Mouse (Mus musculus): ENCODE data around the gene Maml2. TPM values are rescaled to one million over a fixed set of nuclear protein-coding genes. Genes with fewer than 3 reads are reported as not detected.
A peak's percentile ranks its signal among the peaks of the same experiment; 100 is the strongest.

Gene Maml2
- polyA plus RNA-seq, 1 experiment from 2014 or later, result 10.0 TPM

GRCm38 (mm10) chr9:13474951-13475350 lies 177.2 kb downstream of the Maml2 start:
- Histone ChIP-seq H3K27me3 (ENCODE audit: insufficient read depth, low read length) (no peaks in the 10 kb centered on the region), H3K9ac (ENCODE audit: low read depth, low read length) (no peak overlapping the region), H3K4me2 (ENCODE audit: low read length) (no peak overlapping the region), H3K4me1 (replicated peaks; ENCODE audit: insufficient read depth, low read length) (0 out of 2 replicates have a peak, but pooled peaks cover 6% of the 10 kb centered on the region), H3K27ac (no peak overlapping the region), H3K9me3 (replicated peaks; ENCODE audit: low read length) (no peaks in the 10 kb centered on the region), H3K4me3 (replicated peaks; ENCODE audit: low read depth, low read length) (no peak overlapping the region), H3K36me3 (ENCODE audit: insufficient read depth, low read length) (no peaks in the 10 kb centered on the region)
- no peak for TF ChIP-seq CTCF (IDR thresholded peaks at IDR 0.05; ENCODE audit: low read depth)
- DNase-seq (ENCODE audit: low spot score) (no peak), ATAC-seq (replicated peaks; ENCODE audit: low FRiP score, low read depth) (no peak)
- 85% methylated on average over 5 of the region's 5 CpGs for WGBS

- DNase-seq (ENCODE audit: low spot score) (peak; percentile 39), ATAC-seq (replicated peaks; ENCODE audit: low FRiP score, low read depth) (no peak)
- WGBS, result 13% methylated on average over 4 of the region's 4 CpGs
- H3K4me2 ChIP-seq (ENCODE audit: low read length), result no peak overlapping the region
- H3K36me3 ChIP-seq (ENCODE audit: insufficient read depth, low read length), result no peaks in the 10 kb centered on the region
- no peaks in the 10 kb centered on the region for H3K9me3 ChIP-seq (replicated peaks; ENCODE audit: low read length)
- no peak overlapping the region for H3K27ac ChIP-seq
- H3K4me3 ChIP-seq (replicated peaks; ENCODE audit: low read depth, low read length), result no peak overlapping the region
- peaks cover 23% of the 10 kb centered on the region; the same call in 1 of the 2 replicates for H3K4me1 ChIP-seq (replicated peaks; ENCODE audit: insufficient read depth, low read length)
- H3K27me3 ChIP-seq (ENCODE audit: insufficient read depth, low read length), result no peaks in the 10 kb centered on the region
- H3K9ac ChIP-seq (ENCODE audit: low read depth, low read length), result no peak overlapping the region
- no peak for TF ChIP-seq CTCF (IDR thresholded peaks at IDR 0.05; ENCODE audit: low read depth)
These were observed 181.5 kb downstream of the Maml2 start for GRCm38 (mm10) chr9:13479275-13479674.

GRCm38 (mm10) chr9:13483199-13484068 lies 185.7 kb downstream of the Maml2 start:
- no peak overlapping the region for H3K4me2 ChIP-seq (ENCODE audit: low read length)

GRCm38 (mm10) chr9:13484267-13485240 lies 186.8 kb downstream of the Maml2 start:
- Histone ChIP-seq H3K4me1 (replicated peaks; ENCODE audit: insufficient read depth, low read length) (peaks cover 23% of the 10 kb centered on the region; the same call in 1 of the 2 replicates), H3K9me3 (replicated peaks; ENCODE audit: low read length) (no peaks in the 10 kb centered on the region), H3K36me3 (ENCODE audit: insufficient read depth, low read length) (no peaks in the 10 kb centered on the region), H3K27ac (peak overlapping the region; percentile 62), H3K4me3 (replicated peaks; ENCODE audit: low read depth, low read length) (no peak overlapping the region), H3K4me2 (ENCODE audit: low read length) (peak overlapping the region; percentile 28; the same call in 1 of the 2 replicates), H3K9ac (ENCODE audit: low read depth, low read length) (no peak overlapping the region), H3K27me3 (ENCODE audit: insufficient read depth, low read length) (no peaks in the 10 kb centered on the region)
- ATAC-seq (replicated peaks; ENCODE audit: low FRiP score, low read depth), result no peak
- WGBS, result 48% methylated on average over 12 of the region's 12 CpGs
- TF ChIP-seq CTCF (IDR thresholded peaks at IDR 0.05; ENCODE audit: low read depth), result no peak
- peak; percentile 50 for DNase-seq (ENCODE audit: low spot score)

More at GRCm38 (mm10) chr9:13483199-13484068, 185.7 kb downstream of the Maml2 start:
- no peaks in the 10 kb centered on the region for H3K9me3 ChIP-seq (replicated peaks; ENCODE audit: low read length)
- no peak overlapping the region for H3K9ac ChIP-seq (ENCODE audit: low read depth, low read length)
- H3K27ac ChIP-seq, result peak overlapping the region; percentile 31
- no peak overlapping the region for H3K4me3 ChIP-seq (replicated peaks; ENCODE audit: low read depth, low read length)
- H3K36me3 ChIP-seq (ENCODE audit: insufficient read depth, low read length), result no peaks in the 10 kb centered on the region
- ATAC-seq (replicated peaks; ENCODE audit: low FRiP score, low read depth), result no peak
- H3K4me1 ChIP-seq (replicated peaks; ENCODE audit: insufficient read depth, low read length), result peaks cover 23% of the 10 kb centered on the region; the same call in 1 of the 2 replicates
- H3K27me3 ChIP-seq (ENCODE audit: insufficient read depth, low read length), result no peaks in the 10 kb centered on the region
- no peak for TF ChIP-seq CTCF (IDR thresholded peaks at IDR 0.05; ENCODE audit: low read depth)
- WGBS, result 40% methylated on average over 5 of the region's 5 CpGs
- DNase-seq (ENCODE audit: low spot score), result peak; percentile 69

GRCm38 (mm10) chr9:13485914-13486313 lies 188.2 kb downstream of the Maml2 start:
- ATAC-seq (replicated peaks; ENCODE audit: low FRiP score, low read depth) (no peak), DNase-seq (ENCODE audit: low spot score) (no peak)
- Histone ChIP-seq H3K9ac (ENCODE audit: low read depth, low read length) (no peak overlapping the region), H3K4me3 (replicated peaks; ENCODE audit: low read depth, low read length) (no peak overlapping the region), H3K4me1 (replicated peaks; ENCODE audit: insufficient read depth, low read length) (peaks cover 16% of the 10 kb centered on the region; the same call in 1 of the 2 replicates), H3K27me3 (ENCODE audit: insufficient read depth, low read length) (no peaks in the 10 kb centered on the region), H3K4me2 (ENCODE audit: low read length) (no peak overlapping the region), H3K36me3 (ENCODE audit: insufficient read depth, low read length) (no peaks in the 10 kb centered on the region), H3K9me3 (replicated peaks; ENCODE audit: low read length) (no peaks in the 10 kb centered on the region), H3K27ac (no peak overlapping the region)
- no peak for TF ChIP-seq CTCF (IDR thresholded peaks at IDR 0.05; ENCODE audit: low read depth)
- WGBS, result 40% methylated on average over 1 of the region's 1 CpGs

GRCm38 (mm10) chr9:13491107-13491506 lies 193.3 kb downstream of the Maml2 start:
- no peak overlapping the region for H3K4me3 ChIP-seq (replicated peaks; ENCODE audit: low read depth, low read length)
- TF ChIP-seq CTCF (IDR thresholded peaks at IDR 0.05; ENCODE audit: low read depth), result no peak
- ATAC-seq (replicated peaks; ENCODE audit: low FRiP score, low read depth), result no peak
- no peaks in the 10 kb centered on the region for H3K9me3 ChIP-seq (replicated peaks; ENCODE audit: low read length)
- DNase-seq (ENCODE audit: low spot score), result no peak
- H3K36me3 ChIP-seq (ENCODE audit: insufficient read depth, low read length), result no peaks in the 10 kb centered on the region
- 41% methylated on average over 1 of the region's 1 CpGs for WGBS
- H3K4me2 ChIP-seq (ENCODE audit: low read length), result no peak overlapping the region
- no peak overlapping the region for H3K27ac ChIP-seq
- H3K27me3 ChIP-seq (ENCODE audit: insufficient read depth, low read length), result no peaks in the 10 kb centered on the region
- no peaks in the 10 kb centered on the region for H3K4me1 ChIP-seq (replicated peaks; ENCODE audit: insufficient read depth, low read length)
- no peak overlapping the region for H3K9ac ChIP-seq (ENCODE audit: low read depth, low read length)
